10 mouse cellular contexts compared by ENCODE assay signal in the genomic region with DNA sequence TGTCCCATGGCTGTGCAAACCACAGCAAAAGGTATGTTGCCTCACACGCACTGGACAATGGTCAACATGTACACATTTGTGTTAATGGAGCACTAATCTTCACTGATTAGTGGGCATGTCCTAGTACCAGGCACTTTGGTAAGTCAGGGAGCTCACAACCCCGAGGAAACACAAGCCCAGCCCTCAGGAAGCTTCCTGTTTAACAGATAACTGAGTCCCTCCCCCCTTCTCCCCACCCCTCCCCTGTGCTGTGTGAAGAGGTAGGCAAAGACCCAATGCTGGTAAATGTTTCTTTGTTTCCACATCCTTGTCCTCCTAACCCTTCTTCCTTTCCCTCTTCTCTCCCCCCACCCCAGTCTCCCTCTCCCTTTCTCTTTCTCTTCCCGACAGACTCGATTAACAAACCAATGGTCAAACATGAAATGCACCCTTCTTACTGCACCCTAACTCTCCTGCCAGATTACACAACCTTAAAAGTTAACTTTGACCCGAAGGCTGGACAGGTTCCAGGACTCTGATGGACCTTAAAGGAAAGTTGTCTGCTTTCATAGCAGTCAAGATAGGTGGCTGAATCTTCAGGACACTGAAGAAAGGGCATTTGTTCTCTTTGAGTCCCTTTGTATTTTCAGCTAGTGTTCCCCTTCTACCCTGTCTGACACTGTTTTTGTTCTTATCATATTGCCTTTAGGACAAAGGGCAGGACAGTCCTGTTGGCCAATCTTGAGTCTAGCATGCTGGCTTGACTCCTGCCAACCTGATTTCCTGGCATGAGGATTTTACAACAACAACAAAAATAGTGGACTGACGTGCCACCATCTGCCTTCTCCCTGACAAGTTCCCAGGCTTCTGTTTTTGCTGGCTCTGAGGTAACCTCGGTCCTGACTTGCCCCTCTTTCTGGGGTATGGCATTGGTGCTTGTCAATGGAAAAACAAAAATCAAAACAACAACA. TPM values are rescaled to one million over a fixed set of nuclear protein-coding genes. Genes with fewer than 3 reads are reported as not detected.
DNase-seq lines count a peak whose midpoint lies in the region; ATAC-seq lines count a peak whose summit lies in the region.
"Had no signal": no experiment of that assay in that cellular context is flagged by ENCODE, and none has a peak within 500 bp of the region (broad histone marks: within the 10 kb centered on the region; RNA-seq: fewer than 3 reads in every experiment).

No protein-coding gene starts in this region.

- no peaks in the 10 kb centered on the region for H3K27me3 ChIP-seq in forebrain, embryonic 11.5 days (ENCODE audit: control insufficient read depth, insufficient read depth, low read length)

- 75% methylated on average over 7 of the region's 7 CpGs for WGBS in forebrain, embryonic 11.5 days

- no peaks in the 10 kb centered on the region for H3K9me3 ChIP-seq in forebrain, embryonic 11.5 days (ENCODE audit: control insufficient read depth, low read length)

- no peaks in the 10 kb centered on the region for H3K4me1 ChIP-seq in forebrain, embryonic 11.5 days (replicated peaks; ENCODE audit: control insufficient read depth, insufficient read depth, low read length)

- H3K4me3 ChIP-seq in forebrain, embryonic 11.5 days (ENCODE audit: low read depth, low read length), result no peak overlapping the region

- H3K9ac ChIP-seq in forebrain, embryonic 11.5 days (ENCODE audit: low read length), result no peak overlapping the region

- H3K27ac ChIP-seq in forebrain, embryonic 11.5 days (ENCODE audit: low read depth, low read length), result no peak overlapping the region
- H3K27ac ChIP-seq: hindbrain, postnatal 0 days had no signal

- no peaks in the 10 kb centered on the region for H3K36me3 ChIP-seq in forebrain, embryonic 11.5 days (ENCODE audit: control insufficient read depth, insufficient read depth, low read length)

- H3K4me2 ChIP-seq in forebrain, embryonic 11.5 days (ENCODE audit: low read depth, low read length, severe bottlenecking), result no peak overlapping the region

- peak; percentile 39 to 58 for DNase-seq in heart, adult 18-20 months
- DNase-seq in heart, postnatal 4 days, result no peak
- DNase-seq in NIH3T3 (ENCODE audit: low read depth), result peak; percentile 20
- DNase-seq in liver, result peak; percentile 32
- no peak for DNase-seq in right cerebral cortex, postnatal 25 days
- no peak for DNase-seq in frontal cortex, postnatal 10 days (ENCODE audit: low spot score in 2 of 2)
- DNase-seq in forebrain, embryonic 11.5 days (ENCODE audit: low spot score), result no peak

- ATAC-seq in common myeloid progenitor, adult 5-6 weeks (replicated peaks; ENCODE audit: low read depth, poor library complexity, severe bottlenecking), result peak; percentile 34
- no peak for ATAC-seq in forebrain, embryonic 11.5 days (replicated peaks; ENCODE audit: low FRiP score)
- ATAC-seq: hindbrain, postnatal 0 days; midbrain, embryonic 16.5 days had no signal

RNA-seq across cellular contexts. Expression of gene Tapt1, which starts 13.0 kb away (rescaled TPM):
- 10 to 100 TPM; 18.8 to 20.7 TPM for total RNA-seq in heart, adult 18-20 months (2021)
- total RNA-seq in heart, postnatal 4 days (2021), result 10 to 100 TPM; 28.7 to 35.1 TPM
- total RNA-seq in common myeloid progenitor, adult 5-6 weeks (2017), result 91.6 and 105 TPM in 2 replicates
- polyA plus RNA-seq in forebrain, embryonic 11.5 days (2014; fragmentation: Nextera tagmentation; extraction: Ambion mirVana), result 29.4 and 31.0 TPM in 2 replicates

Comparison
In these comparisons a context has a peak if more than half of its experiments do, and no peak if none do; other contexts are left out.
1. DNase-seq: peak in heart, adult 18-20 months (2 of 2), NIH3T3 (single experiment) and liver (single experiment); none in heart, postnatal 4 days (single experiment), right cerebral cortex, postnatal 25 days (single experiment), frontal cortex, postnatal 10 days (0 of 2) and forebrain, embryonic 11.5 days (single experiment).